In the genomic region with DNA sequence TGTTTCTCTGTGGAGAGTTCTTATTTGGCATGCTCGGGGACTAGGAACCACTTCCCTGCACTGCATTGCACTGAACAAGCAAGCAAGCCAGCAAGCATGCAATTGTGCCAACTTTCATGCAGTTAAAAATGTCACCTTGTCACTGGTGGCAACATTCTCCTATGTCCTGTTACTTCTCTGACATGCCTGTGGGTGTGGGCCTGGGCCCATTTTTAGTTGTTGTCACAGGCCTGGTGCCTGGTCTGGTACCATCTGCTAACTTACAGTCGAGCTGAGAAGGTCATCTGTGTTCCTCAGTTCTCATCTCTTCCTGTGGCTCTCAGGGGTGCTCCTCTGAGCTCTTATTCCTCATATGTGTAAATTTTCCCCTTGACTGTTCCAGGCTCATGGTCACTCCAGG, we compare ENCODE assay signal across 24 mouse cellular contexts. TPM values are rescaled to one million over a fixed set of nuclear protein-coding genes. Genes with fewer than 3 reads are reported as not detected.
DNase-seq lines count a peak whose midpoint lies in the region; ATAC-seq and TF ChIP-seq lines count a peak whose summit lies in the region.
"Had no signal": no experiment of that assay in that cellular context is flagged by ENCODE, and none has a peak within 500 bp of the region (broad histone marks: within the 10 kb centered on the region; RNA-seq: fewer than 3 reads in every experiment).

No protein-coding gene starts in this region.

- no peak for TF ChIP-seq CTCF in midbrain, postnatal 0 days (IDR thresholded peaks at IDR 0.05)

- H3K9me3 ChIP-seq in midbrain, postnatal 0 days (ENCODE audit: low read length), result no peaks in the 10 kb centered on the region
- H3K9me3 ChIP-seq: embryonic facial prominence, embryonic 12.5 days; embryonic facial prominence, embryonic 15.5 days; hindbrain, embryonic 12.5 days; hindbrain, embryonic 15.5 days had no signal

- no peaks in the 10 kb centered on the region for H3K36me3 ChIP-seq in midbrain, postnatal 0 days (ENCODE audit: insufficient read depth, low read length)
- H3K36me3 ChIP-seq: embryonic facial prominence, embryonic 12.5 days; embryonic facial prominence, embryonic 15.5 days; G1E; hindbrain, embryonic 12.5 days; hindbrain, embryonic 15.5 days had no signal

- no peak overlapping the region for H3K9ac ChIP-seq in midbrain, postnatal 0 days (replicated peaks; ENCODE audit: low read length, poor library complexity, severe bottlenecking)
- H3K9ac ChIP-seq: embryonic facial prominence, embryonic 12.5 days; embryonic facial prominence, embryonic 15.5 days; forebrain, postnatal 0 days; hindbrain, embryonic 12.5 days; hindbrain, embryonic 15.5 days had no signal

- H3K4me2 ChIP-seq in midbrain, postnatal 0 days (ENCODE audit: low read depth, low read length, poor library complexity, severe bottlenecking), result no peak overlapping the region
- H3K4me2 ChIP-seq: embryonic facial prominence, embryonic 12.5 days; embryonic facial prominence, embryonic 15.5 days; heart, embryonic 11.5 days; hindbrain, embryonic 12.5 days; hindbrain, embryonic 15.5 days had no signal

- no peaks in the 10 kb centered on the region for H3K27me3 ChIP-seq in midbrain, postnatal 0 days (ENCODE audit: insufficient read depth, low read length)
- H3K27me3 ChIP-seq: embryonic facial prominence, embryonic 12.5 days; embryonic facial prominence, embryonic 15.5 days; hindbrain, embryonic 12.5 days; hindbrain, embryonic 15.5 days had no signal

- no peak for ATAC-seq in midbrain, postnatal 0 days (ENCODE audit: low FRiP score)
- ATAC-seq: forebrain, embryonic 14.5 days; forebrain, postnatal 0 days; intestine, postnatal 0 days; Patski had no signal

- 0 out of 2 replicates have a peak, but pooled peaks cover 3% of the 10 kb centered on the region for H3K4me1 ChIP-seq in midbrain, postnatal 0 days (ENCODE audit: insufficient read depth, low read length)
- H3K4me1 ChIP-seq: embryonic facial prominence, embryonic 12.5 days; embryonic facial prominence, embryonic 15.5 days had no signal

- peak; percentile 47 to 59 for DNase-seq in cerebellum, adult 18-20 months
- no peak for DNase-seq in cerebellum, postnatal 10 days
- peak; percentile 76 for DNase-seq in brain, adult 2 months (ENCODE audit: low read depth, low spot score)
- peak; percentile 63 for DNase-seq in cerebellum, adult 9-11 months
- no peak for DNase-seq in layer of hippocampus, adult 11-12 months (ENCODE audit: low spot score)
- no peak for DNase-seq in midbrain, postnatal 0 days (ENCODE audit: low spot score)
- DNase-seq: adrenal gland, postnatal 10 days; adrenal gland, postnatal 36 days; B cell, adult 2 months; forebrain, postnatal 0 days; gastrocnemius, adult 2 months; gastrocnemius, postnatal 14 days; kidney, adult 2 months had no signal

- no peak overlapping the region for H3K4me3 ChIP-seq in midbrain, postnatal 0 days (ENCODE audit: low read depth, low read length)
- H3K4me3 ChIP-seq: embryonic facial prominence, embryonic 12.5 days; embryonic facial prominence, embryonic 15.5 days; gastrocnemius, adult 2 months; hindbrain, embryonic 12.5 days; hindbrain, embryonic 15.5 days had no signal

- WGBS in midbrain, postnatal 0 days, result 87% methylated on average over 2 of the region's 2 CpGs

- H3K27ac ChIP-seq in midbrain, postnatal 0 days (ENCODE audit: low read depth, low read length), result no peak overlapping the region
- H3K27ac ChIP-seq: embryonic facial prominence, embryonic 12.5 days; embryonic facial prominence, embryonic 15.5 days; gastrocnemius, adult 2 months; hindbrain, embryonic 12.5 days; hindbrain, embryonic 15.5 days had no signal

RNA-seq across cellular contexts. Expression of a gene that starts 33.8 kb away (rescaled TPM):
- 374 and 379 TPM in 2 replicates for total RNA-seq in midbrain, postnatal 0 days (2014; rRNA removed)
- polyA plus RNA-seq in midbrain, postnatal 0 days (2015; fragmentation: Nextera tagmentation; extraction: Ambion mirVana), result 185 and 199 TPM in 2 replicates
- total RNA-seq: CH12.LX; common myeloid progenitor, adult 5-6 weeks had no signal
- polyA plus RNA-seq: G1E, Patski had no signal

Comparison
In these comparisons a context has a peak if more than half of its experiments do, and no peak if none do; other contexts are left out.
1. DNase-seq: peak in cerebellum, adult 18-20 months (2 of 2), brain, adult 2 months (single experiment) and cerebellum, adult 9-11 months (single experiment); none in cerebellum, postnatal 10 days (0 of 2), layer of hippocampus, adult 11-12 months (single experiment) and midbrain, postnatal 0 days (single experiment).